Mouse (Mus musculus): ENCODE measurements around the gene Hmgb1.

- TF ChIP-seq CTCF (IDR thresholded peaks at IDR 0.05; ENCODE audit: control insufficient read depth, insufficient read depth, low read length) = no peak
- TF ChIP-seq POLR2A (IDR thresholded peaks at IDR 0.05; ENCODE audit: borderline replicate concordance, control insufficient read depth, low read depth, low read length) = no peak
These were observed 163.6 kb downstream of the Hmgb1 start for GRCm38 (mm10) chr5:149020681-149021062.

Data from bone marrow, adult 2 months (tissue).